Mouse (Mus musculus): ENCODE measurements at regions not wholly inside any gene's neighbourhood (a gene's known extent, or its start where the extent isn't known, plus 50 kb on each side); places are given as distances from the start of the nearest gene placed in this dataset.

DNA sequence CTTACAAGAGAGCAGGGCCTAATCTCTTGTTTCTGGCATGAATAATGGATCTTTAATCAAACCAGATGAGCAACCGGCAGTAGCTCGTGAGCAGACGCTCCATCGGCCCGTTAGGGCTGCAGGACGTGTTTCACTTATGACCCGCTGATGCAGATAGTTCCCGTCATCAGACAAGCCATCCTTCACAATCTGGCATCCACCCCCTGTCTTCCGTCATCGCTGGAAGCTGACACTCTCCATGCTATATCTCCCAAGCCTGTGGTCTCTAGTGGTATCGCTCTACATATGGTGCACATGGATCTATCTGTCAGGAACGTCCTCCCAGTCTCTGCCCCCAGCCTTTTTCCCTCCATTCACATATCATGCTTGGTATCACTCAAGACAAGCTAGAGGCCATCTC, 137.0 kb downstream of the Hlx start:
- Histone ChIP-seq H3K4me3 (no peak overlapping the region), H3K27ac (no peak overlapping the region), H3K36me3 (no peaks in the 10 kb centered on the region), H3K4me1 (no peaks in the 10 kb centered on the region), H3K4me2 (replicated peaks) (no peak overlapping the region), H3K9ac (no peak overlapping the region), H3K9me3 (no peaks in the 10 kb centered on the region), H3K27me3 (0 out of 2 replicates have a peak, but pooled peaks cover 4% of the 10 kb centered on the region)
- no peak for ATAC-seq (ENCODE audit: insufficient number of reproducible peaks, insufficient read depth, low FRiP score, low TSS enrichment)
- 84% methylated on average over 12 of the region's 12 CpGs for WGBS

DNA sequence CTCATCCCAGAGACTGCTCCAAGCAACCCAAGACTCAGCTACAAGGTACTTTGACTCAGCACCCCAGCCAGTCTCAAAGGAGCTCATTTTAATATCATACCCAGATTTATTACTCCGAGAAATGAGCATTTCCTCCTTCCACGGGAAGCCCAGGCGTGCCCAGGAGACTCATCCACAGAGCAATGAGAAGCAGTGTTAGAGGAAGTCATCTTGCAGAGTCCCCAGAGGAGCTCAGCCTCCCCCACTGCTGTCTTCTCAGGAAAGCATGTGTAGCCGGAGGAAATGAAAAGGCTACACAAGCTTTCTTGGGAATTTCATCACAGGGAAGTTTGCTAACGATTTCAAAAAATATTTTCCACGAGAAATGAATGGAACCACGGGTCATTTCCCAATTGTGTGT, 141.8 kb downstream of the Hlx start:
- Histone ChIP-seq H3K36me3 (no peaks in the 10 kb centered on the region), H3K9ac (no peak overlapping the region), H3K4me1 (no peaks in the 10 kb centered on the region), H3K9me3 (no peaks in the 10 kb centered on the region), H3K4me3 (no peak overlapping the region), H3K27ac (no peak overlapping the region), H3K27me3 (0 out of 2 replicates have a peak, but pooled peaks cover 4% of the 10 kb centered on the region), H3K4me2 (replicated peaks) (no peak overlapping the region)
- WGBS: 64% methylated on average over 7 of the region's 7 CpGs
- no peak for ATAC-seq (ENCODE audit: insufficient number of reproducible peaks, insufficient read depth, low FRiP score, low TSS enrichment)

DNA sequence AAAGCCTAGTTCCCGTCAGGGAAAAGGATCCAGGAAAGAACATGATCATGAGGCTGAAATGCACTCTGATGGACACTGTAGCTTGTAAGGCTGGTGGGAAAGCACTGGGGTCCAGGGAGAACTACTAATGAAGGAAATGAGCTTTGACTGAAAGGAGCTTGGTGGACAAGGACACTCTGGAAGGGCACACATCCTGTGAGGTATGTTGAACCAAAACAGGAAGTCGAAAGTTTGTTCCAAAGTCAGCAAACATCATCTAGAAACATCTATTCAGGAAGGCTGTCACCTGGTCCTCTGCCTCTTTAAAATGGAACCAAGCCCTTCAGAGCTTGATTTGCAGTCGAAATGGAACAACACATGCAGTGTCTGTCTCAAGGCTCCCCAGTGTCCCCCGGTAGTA, 143.1 kb downstream of the Hlx start:
- no peak for ATAC-seq (ENCODE audit: insufficient number of reproducible peaks, insufficient read depth, low FRiP score, low TSS enrichment)
- H3K9ac ChIP-seq: no peak overlapping the region
- no peaks in the 10 kb centered on the region for H3K9me3 ChIP-seq
- H3K27me3 ChIP-seq: 0 out of 2 replicates have a peak, but pooled peaks cover 4% of the 10 kb centered on the region
- no peaks in the 10 kb centered on the region for H3K36me3 ChIP-seq
- H3K4me2 ChIP-seq (replicated peaks): no peak overlapping the region
- H3K4me3 ChIP-seq: no peak overlapping the region
- H3K27ac ChIP-seq: no peak overlapping the region
- 76% methylated on average over 4 of the region's 4 CpGs for WGBS
- H3K4me1 ChIP-seq: no peaks in the 10 kb centered on the region

DNA sequence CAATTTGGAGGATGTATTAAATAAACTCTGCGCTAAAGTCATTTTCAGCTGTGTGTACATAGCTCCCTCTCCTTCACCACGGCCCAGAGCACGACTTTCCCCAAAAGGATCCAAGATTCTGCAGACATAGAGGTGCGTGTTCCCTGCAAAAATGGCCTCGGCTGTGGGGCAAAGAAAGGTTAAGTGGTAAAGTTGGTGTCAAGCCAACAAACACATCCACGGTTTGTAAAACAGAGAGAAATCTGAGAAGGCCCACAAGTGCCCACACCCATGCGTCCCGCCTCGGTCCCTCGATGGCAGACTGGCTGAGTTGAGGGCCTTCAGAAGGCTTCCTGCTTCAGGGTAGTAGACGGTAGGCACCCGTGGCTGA, 147.9 kb downstream of the Hlx start:
- H3K27ac ChIP-seq: no peak overlapping the region
- WGBS: 56% methylated on average over 12 of the region's 12 CpGs
- no peak for ATAC-seq (ENCODE audit: insufficient number of reproducible peaks, insufficient read depth, low FRiP score, low TSS enrichment)
- no peaks in the 10 kb centered on the region for H3K9me3 ChIP-seq
- H3K4me3 ChIP-seq: no peak overlapping the region
- H3K27me3 ChIP-seq: no peaks in the 10 kb centered on the region
- H3K4me1 ChIP-seq: no peaks in the 10 kb centered on the region
- H3K9ac ChIP-seq: no peak overlapping the region
- no peaks in the 10 kb centered on the region for H3K36me3 ChIP-seq
- no peak overlapping the region for H3K4me2 ChIP-seq (replicated peaks)

DNA sequence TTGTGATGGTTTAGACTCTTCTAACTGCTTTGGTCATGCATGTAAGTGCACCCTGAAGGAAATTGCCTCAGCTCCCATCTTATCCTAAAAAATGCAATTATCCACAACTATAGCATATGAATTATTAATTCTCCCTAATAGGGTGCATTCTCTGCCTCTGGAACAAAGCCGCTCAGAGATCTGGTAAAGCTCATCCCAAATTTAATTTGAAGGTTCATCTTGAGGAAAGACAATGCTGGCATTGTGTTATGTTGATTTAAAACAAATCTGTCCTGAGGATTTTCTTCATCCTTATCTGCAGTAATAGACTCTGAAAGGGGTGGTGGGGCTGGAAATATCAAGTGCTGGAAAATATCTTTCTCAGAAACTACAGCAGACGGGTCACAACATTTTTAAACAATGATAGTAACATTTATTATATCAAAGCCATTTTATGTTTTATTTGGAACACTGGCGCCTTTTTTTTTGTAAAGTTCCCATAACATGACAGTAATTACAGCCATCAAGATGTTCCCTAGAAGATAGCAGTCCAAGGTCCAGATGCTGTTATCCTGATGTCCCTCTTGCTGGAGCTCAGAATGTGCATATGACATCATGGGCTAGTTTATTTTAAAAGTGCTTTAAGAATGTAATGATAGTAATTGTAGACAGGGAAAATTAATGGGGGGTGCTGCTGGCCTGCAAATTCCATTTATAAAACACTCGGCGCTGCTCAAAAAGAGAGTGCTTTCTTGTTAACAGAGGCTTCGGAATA, 148.5 kb downstream of the Hlx start:
- Histone ChIP-seq H3K36me3 (no peaks in the 10 kb centered on the region), H3K27me3 (no peaks in the 10 kb centered on the region), H3K9ac (no peak overlapping the region), H3K27ac (no peak overlapping the region), H3K4me2 (replicated peaks) (no peak overlapping the region), H3K4me1 (no peaks in the 10 kb centered on the region), H3K4me3 (no peak overlapping the region), H3K9me3 (no peaks in the 10 kb centered on the region)
- ATAC-seq (ENCODE audit: insufficient number of reproducible peaks, insufficient read depth, low FRiP score, low TSS enrichment): no peak
- 71% methylated on average over 6 of the region's 6 CpGs for WGBS

DNA sequence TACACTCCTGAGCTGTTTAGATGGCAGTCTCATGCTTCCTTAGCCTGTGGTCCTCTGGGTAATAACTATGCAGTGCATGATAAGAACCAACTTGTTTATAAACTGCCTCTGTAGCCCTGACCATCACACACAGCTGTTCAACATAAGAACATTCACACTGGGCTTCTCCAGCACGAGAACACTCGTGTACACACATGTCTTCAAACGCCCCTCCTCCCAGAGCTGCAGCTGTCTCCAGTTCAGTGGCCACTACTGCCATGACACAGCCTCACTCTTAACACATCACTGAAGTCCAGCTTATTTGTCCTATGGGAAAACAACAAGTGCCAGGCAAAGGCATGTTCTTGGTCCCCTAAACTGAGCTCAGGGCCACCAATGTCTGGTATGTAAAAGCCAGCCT, 152.9 kb downstream of the Hlx start:
- H3K36me3 ChIP-seq: no peaks in the 10 kb centered on the region
- no peaks in the 10 kb centered on the region for H3K4me1 ChIP-seq
- 76% methylated on average over 3 of the region's 3 CpGs for WGBS
- H3K27me3 ChIP-seq: no peaks in the 10 kb centered on the region
- H3K9me3 ChIP-seq: no peaks in the 10 kb centered on the region
- no peak overlapping the region for H3K9ac ChIP-seq
- H3K4me2 ChIP-seq (replicated peaks): no peak overlapping the region
- no peak for ATAC-seq (ENCODE audit: insufficient number of reproducible peaks, insufficient read depth, low FRiP score, low TSS enrichment)
- H3K4me3 ChIP-seq: no peak overlapping the region
- no peak overlapping the region for H3K27ac ChIP-seq

DNA sequence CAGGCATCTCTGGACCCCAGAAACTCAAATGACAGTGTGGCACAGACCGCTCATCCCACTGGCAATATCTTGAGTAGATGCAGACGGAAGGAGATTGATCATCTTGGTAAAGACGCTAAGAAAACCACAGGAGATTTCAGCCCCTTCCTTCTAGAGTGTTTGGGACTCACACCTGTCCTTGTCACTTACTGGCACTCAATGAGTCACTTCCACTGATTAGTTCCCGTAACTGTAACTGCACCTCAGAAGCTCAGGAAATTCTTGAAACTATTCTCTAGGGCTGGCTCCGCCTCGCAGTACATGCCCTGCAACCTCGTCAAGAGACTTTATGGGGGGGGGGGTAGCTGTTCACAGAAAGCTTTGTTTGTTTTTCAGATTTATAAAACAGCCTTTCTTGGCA, 155.9 kb downstream of the Hlx start:
- Histone ChIP-seq H3K4me3 (no peak overlapping the region), H3K27ac (no peak overlapping the region)

DNA sequence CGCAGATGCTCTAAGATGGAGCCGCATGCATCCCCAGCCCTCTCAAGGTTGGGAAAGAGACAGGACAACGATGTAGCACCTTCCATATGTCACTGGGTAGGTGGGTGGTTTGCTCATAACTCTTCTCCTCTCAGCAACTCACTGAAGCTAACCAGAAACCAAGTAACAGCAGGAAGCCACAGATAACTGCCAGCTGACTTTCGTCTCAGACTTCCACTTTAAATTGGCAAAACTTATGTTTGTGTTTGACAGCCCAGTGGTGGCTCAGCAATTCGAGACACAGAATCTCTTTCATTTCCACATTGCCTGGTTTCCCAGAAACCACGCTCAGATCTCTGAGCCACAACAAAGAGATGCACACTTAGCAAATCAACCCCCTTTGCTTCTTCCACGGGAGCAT, 159.1 kb downstream of the Hlx start:
- H3K27ac ChIP-seq: no peak overlapping the region
- no peaks in the 10 kb centered on the region for H3K4me1 ChIP-seq
- ATAC-seq (ENCODE audit: insufficient number of reproducible peaks, insufficient read depth, low FRiP score, low TSS enrichment): no peak
- 65% methylated on average over 7 of the region's 7 CpGs for WGBS
- no peaks in the 10 kb centered on the region for H3K36me3 ChIP-seq
- no peaks in the 10 kb centered on the region for H3K9me3 ChIP-seq
- H3K4me3 ChIP-seq: no peak overlapping the region
- no peak overlapping the region for H3K4me2 ChIP-seq (replicated peaks)
- H3K9ac ChIP-seq: no peak overlapping the region
- no peaks in the 10 kb centered on the region for H3K27me3 ChIP-seq

More for the DNA sequence above, 155.9 kb downstream of the Hlx start:
- H3K4me1 ChIP-seq: no peaks in the 10 kb centered on the region
- H3K36me3 ChIP-seq: no peaks in the 10 kb centered on the region
- no peak for ATAC-seq (ENCODE audit: insufficient number of reproducible peaks, insufficient read depth, low FRiP score, low TSS enrichment)
- no peaks in the 10 kb centered on the region for H3K27me3 ChIP-seq
- H3K9ac ChIP-seq: no peak overlapping the region
- no peak overlapping the region for H3K4me2 ChIP-seq (replicated peaks)
- H3K9me3 ChIP-seq: no peaks in the 10 kb centered on the region
- WGBS: 72% methylated on average over 7 of the region's 7 CpGs

DNA sequence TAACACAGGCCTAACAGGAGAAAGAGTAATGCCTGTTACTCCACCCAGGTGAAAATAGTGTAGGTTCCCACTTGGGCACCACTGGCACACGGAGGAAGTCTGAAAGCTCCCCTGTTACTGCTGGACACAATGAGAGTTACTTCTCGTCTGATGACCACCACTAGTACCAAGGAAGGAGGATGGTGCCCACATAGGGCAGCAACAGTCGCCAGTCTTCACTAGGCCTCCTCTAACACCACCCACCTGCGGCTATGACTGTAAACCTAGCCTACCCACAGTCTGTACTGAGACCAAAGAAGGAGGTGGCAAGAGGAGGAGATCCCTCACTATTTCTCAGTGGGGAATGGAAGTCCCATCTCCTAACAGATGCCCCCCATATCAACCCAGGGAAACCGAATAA, 161.7 kb downstream of the Hlx start:
- no peak overlapping the region for H3K4me2 ChIP-seq (replicated peaks)
- no peaks in the 10 kb centered on the region for H3K27me3 ChIP-seq
- no peak for ATAC-seq (ENCODE audit: insufficient number of reproducible peaks, insufficient read depth, low FRiP score, low TSS enrichment)
- no peaks in the 10 kb centered on the region for H3K4me1 ChIP-seq
- no peak overlapping the region for H3K9ac ChIP-seq
- H3K9me3 ChIP-seq: no peaks in the 10 kb centered on the region
- H3K27ac ChIP-seq: no peak overlapping the region
- H3K36me3 ChIP-seq: no peaks in the 10 kb centered on the region
- 83% methylated on average over 5 of the region's 5 CpGs for WGBS
- H3K4me3 ChIP-seq: no peak overlapping the region

DNA sequence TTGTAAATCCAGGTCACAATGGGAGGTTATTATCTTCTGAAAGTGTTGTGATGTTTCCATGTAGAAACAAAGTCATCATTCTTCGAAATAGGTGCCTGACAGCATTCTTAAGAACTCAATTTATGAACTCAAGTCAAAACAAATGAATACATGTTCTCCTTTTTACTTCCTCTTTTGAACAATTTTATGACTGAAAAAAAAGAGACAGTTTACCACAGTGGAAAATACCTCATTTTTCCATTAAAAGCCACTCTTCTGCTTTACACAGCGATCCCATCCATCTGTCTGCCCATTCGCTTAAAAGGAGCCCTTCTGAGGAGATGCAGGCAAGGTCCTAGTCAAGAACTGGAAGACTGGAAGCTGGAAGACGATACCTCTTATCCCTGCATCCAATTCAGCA, 169.5 kb downstream of the Hlx start:
- H3K27ac ChIP-seq: no peak overlapping the region
- H3K27me3 ChIP-seq: no peaks in the 10 kb centered on the region
- H3K9ac ChIP-seq: no peak overlapping the region
- no peaks in the 10 kb centered on the region for H3K9me3 ChIP-seq
- no peaks in the 10 kb centered on the region for H3K36me3 ChIP-seq
- no peaks in the 10 kb centered on the region for H3K4me1 ChIP-seq
- ATAC-seq (ENCODE audit: insufficient number of reproducible peaks, insufficient read depth, low FRiP score, low TSS enrichment): no peak
- 83% methylated on average over 4 of the region's 4 CpGs for WGBS
- H3K4me2 ChIP-seq (replicated peaks): no peak overlapping the region
- no peak overlapping the region for H3K4me3 ChIP-seq

DNA sequence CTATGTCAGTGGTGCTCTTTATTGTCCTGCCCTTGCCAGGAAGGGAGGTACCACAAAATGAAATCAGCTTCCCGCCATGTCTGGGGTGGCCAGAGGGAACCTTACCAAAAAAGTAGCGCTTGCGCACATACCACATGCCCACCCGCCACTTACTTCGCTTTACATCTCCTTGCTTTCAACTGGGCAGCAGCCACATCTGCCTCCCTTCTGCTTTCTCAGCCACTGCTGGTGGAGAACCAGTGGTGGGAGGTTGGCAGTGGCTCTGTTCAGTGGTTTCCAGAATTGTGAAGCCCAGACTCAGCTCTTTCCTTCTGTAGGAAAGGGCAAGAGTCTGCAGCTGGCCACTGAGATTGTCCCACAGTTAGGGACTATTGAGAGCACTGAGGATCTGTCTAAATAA, 170.2 kb downstream of the Hlx start:
- ATAC-seq (ENCODE audit: insufficient number of reproducible peaks, insufficient read depth, low FRiP score, low TSS enrichment): no peak
- Histone ChIP-seq H3K9me3 (0 out of 2 replicates have a peak, but pooled peaks cover 2% of the 10 kb centered on the region), H3K4me1 (no peaks in the 10 kb centered on the region), H3K4me2 (replicated peaks) (no peak overlapping the region), H3K36me3 (no peaks in the 10 kb centered on the region), H3K27me3 (no peaks in the 10 kb centered on the region), H3K27ac (no peak overlapping the region), H3K9ac (no peak overlapping the region), H3K4me3 (no peak overlapping the region)
- WGBS: 89% methylated on average over 5 of the region's 5 CpGs

DNA sequence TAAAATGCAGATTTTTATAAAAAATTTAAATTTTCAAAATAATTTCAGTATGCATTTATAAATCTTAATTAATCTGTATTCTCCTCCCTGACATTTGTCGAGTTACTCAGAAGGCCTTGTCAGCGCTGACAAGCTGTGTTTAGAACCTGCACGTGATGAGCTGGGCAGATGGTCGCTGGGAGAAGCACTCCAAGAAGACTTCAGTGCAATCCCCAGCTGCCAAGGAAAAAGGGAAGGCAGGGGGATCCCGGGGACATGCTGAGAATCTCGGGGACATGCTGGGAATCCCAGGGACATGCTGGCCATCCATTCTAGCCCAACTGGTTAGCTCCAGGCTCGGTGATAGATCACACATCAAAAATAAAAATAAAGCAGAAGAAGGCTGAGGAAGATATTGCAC, 172.9 kb downstream of the Hlx start:
- 73% methylated on average over 7 of the region's 7 CpGs for WGBS
- H3K4me3 ChIP-seq: no peak overlapping the region
- ATAC-seq (ENCODE audit: insufficient number of reproducible peaks, insufficient read depth, low FRiP score, low TSS enrichment): no peak
- H3K36me3 ChIP-seq: no peaks in the 10 kb centered on the region
- no peaks in the 10 kb centered on the region for H3K27me3 ChIP-seq
- H3K9ac ChIP-seq: no peak overlapping the region
- H3K4me1 ChIP-seq: no peaks in the 10 kb centered on the region
- 0 out of 2 replicates have a peak, but pooled peaks cover 2% of the 10 kb centered on the region for H3K9me3 ChIP-seq
- H3K4me2 ChIP-seq (replicated peaks): no peak overlapping the region
- H3K27ac ChIP-seq: no peak overlapping the region
